Mouse (Mus musculus) T-helper 2 cell (primary cell): ENCODE results near the gene Rell1.

Experiments
- in situ Hi-C: fragments of 300-600 bp; cut with MboI, MseI; formaldehyde crosslinking; loops from one replicate; pipeline ENCODE4 v1.15.1; 2025; ENCODE audit warnings: high pct_unique_total_duplicates

Gene Rell1

DNA sequence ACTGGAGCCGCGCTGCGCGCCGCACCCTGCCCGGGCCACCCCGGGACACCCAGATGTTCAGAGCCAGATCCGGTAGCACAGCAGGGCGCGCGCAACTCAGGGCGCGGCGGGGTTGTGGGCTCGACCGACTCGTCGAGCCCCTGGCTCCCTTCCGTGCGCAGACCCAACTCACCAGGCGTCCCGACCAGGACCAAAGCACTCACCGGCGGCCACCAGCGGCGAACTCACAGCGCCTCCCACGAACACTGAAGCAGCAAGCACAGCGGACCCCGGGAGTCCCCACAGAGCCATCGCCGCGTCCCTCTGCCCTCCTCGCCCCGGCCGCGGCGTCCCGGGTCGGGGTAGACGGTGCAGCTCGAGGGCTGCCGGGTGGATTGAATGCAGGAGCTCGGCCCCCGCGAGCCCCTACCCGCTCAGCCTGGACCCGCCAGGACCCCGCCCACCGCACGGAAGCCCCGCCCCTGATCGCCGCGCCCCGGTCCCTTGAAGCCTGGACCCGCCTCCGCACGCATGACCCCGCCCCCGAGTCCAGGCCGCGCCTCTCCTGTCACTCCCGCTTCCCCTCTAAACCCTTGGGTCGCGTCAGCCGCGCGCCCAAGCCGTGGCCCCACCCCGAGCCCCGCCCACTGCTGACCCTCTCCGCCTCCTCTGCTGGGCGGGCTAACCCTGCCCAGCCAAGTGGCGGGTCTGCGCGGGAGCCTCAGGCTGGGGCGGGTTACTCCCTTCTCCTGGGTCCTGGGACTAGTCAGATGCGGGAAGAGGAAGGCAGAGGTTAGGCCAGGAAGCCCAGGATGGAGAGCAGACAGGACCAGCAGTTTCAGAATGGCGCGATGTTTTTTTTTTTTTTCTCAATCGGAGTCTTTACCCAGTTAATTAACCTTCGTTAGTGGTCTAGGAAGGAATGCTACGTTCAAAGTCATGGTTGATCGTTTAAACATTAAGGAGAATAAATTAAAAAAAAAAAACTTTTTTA lies at the start of gene Rell1:
Rell1 (minus strand) TSS at position 455 of the 973 bp plus-strand sequence.
- in situ Hi-C loops = loop anchor here (5.0 kb wide), 1 partner anchor 74 kb away; no protein-coding TSS in a partner anchor

DNA sequence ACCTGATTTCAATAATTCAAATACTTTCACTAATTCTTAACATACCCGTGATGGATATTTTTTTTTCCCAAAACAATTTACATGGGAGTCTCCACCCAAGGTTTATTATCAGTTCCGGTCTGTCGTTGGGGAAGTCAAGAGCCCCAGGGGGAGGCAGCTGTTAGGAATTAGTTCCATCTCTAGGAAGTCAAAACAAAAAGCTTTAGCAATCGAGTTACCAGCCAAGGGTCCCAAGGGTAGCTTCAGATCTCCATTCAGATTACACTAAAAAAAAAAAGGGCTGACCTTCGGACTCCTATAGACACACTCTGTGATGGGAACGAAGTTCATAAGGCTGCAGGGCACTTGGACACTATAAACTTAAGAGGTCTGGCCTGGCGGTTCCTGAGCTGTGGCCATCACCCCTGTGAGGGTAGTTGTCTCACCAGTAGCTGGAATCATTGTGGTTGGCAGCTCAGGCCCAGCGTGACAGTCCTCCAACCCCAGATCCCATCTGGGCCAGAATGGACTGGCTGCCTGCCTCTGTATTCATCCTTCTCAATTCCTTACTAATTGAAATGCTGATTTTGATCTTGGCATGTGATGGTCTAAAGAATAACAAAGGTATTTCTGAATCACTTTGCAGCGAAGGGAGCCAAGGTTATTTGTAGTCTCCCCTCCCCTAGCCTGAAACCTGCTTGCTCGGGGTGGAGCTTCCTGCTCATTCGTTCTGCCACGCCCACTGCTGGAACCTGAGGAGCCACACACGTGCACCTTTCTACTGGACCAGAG lies 44.1 kb upstream of the Rell1 start:
- in situ Hi-C loops = no loop called here

DNA sequence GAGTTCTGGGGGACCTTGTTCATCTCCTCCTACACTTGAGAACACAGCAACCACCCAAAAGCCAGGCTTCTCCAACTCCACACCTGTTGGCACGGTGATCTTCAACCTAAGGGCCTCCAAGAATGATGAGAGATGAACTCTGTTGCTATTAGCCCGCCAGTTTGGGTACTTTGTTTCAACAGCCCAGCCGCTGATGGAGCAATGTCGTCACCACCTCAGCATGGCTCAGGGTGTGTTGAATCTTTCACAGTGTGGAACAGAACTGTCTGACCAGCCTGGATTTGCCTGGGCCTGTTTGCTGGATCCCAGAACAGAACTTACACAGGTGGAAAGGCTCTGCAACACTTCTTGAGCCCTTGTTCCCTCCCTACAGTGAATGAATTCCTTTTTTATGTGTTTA lies 37.9 kb upstream of the Rell1 start:
- in situ Hi-C loops = no loop called here

DNA sequence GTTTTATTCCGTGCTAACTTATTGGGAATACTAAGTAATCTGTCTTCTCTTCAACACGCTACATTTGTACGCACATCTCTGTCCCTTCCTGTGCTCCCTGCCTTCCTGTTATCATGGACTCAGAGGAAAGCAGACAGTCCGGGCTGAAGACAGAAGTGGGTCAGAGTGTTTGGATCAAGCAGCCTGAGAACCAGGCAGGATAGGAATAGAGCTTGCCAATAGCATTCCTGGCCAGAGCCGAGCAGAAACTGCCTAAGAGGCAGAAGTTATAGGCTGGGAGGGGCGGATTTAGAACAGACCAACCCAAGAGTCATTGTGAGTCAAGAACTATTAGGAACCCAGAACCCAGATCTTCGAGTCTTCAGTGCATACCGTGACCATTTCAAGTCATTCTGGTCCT lies 34.6 kb upstream of the Rell1 start:
- in situ Hi-C loops = no loop called here

DNA sequence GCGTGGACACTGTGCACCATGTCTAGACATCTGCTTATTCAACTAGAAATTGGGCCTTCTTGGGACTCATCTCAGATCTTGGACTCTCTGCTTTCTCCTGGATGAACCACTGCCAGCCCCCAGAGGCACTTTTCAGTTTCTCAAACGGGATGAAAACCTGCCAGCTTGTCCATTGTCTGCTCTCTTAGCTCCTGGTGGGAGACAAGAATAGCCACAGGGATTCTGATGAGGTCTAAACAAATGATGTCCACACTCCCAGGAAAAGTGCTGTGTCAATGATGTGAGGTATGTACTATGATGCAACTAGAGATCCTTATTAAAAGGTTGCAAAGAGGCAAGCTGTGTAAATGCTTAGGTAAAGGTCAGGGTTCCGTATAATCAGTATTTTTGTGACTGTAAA lies 25.2 kb upstream of the Rell1 start:
- in situ Hi-C loops = no loop called here

DNA sequence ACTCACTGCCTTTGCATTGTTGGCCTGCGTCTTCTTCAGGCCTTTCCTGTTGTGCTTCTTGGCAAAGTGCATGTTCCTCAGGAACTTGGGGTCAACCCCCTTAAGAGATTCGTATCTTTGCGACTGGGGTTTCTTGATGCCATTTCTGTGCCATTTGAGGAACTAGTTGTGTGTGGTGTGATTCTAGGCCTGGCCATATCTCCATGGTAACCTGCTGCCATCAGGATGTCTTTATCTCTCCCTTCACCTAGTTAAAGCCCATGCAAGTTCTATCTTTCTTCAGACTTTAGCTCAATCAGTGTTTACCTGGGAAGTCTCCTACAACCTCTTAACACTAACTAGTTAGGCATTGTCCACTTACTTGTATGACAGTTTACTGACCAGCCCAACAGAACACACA lies 22.0 kb upstream of the Rell1 start:
- in situ Hi-C loops = no loop called here

DNA sequence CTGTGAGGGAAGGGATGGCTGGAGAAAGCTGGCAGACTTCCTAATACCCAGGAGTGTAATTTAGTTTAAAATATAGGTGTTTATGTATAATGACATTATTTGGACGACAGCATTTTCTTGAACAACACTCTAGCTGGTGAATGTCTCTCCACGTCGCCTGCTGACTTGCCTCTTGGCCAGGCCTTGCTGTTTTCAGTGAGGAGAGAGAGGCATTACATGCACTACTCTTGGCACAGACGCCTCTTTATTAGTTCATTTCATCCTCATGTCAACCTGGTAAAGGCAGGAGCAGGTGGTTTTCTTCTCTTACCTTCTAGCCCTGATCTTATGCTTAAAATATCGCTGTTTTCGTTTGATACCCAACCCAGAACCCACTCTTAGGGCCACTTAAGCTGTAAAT lies 17.6 kb upstream of the Rell1 start:
- in situ Hi-C loops = no loop called here

DNA sequence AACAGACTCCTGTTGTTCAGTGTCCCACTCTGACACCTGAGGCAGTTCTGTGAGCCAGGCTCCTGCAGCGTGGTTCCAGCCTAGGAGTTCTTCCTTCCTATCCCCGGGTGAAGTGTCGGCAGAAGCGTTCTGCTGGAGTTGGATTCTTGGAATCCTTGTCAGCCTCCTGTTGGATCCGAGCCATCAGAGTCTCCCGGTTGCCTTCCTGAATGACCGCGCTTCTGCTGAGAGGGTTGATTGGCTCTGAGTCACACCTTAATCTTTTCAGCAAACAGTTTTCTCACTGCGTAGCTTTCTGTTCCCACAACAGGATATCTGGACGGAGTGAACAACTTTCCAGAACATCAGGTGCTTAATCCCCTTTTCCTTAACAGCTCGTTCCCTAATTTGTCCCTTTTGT lies 13.6 kb upstream of the Rell1 start:
- in situ Hi-C loops = no loop called here

DNA sequence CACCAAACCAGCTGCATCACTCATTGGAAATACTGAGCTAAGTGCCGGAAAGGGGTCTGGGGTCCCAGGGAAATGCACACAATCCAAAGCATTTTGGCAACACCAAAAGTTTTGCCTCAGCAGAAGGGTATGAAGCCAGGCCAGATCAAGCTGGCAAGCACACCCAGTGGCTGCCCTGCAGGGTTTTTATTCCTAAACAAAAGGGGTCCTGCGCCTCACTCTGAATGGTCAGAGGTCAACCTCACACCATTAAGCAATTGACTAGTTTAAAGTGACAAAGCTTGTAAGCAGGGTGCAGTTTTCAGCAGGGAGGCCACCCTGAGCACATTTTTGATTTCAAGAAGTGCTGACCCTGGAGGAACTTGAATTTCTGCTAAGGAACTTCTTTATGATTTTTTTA lies 2.3 kb upstream of the Rell1 start:
- in situ Hi-C loops = no loop called here

DNA sequence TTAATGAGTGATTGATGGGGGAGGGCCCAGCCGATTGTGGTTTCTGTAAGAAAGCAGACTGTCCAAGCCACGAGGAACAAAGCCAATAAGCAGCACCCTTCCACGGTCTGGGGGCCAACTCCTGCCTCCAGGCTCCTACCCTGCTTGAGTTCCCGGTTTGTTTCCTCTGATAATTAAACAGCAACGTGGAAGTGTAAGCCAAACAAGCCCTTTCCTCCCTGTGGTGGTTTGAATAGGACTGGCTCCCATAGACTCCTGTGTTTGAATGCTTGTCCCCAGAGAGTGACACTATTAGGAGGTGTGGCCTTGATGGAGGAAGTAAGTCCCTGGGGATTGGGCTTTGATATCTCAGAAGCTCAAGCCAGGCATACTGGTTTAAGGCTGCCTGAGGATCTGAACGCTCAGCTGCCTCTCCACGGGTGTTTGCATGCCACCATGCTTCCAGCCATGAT lies 1.6 kb upstream of the Rell1 start:
- in situ Hi-C loops = no loop called here

DNA sequence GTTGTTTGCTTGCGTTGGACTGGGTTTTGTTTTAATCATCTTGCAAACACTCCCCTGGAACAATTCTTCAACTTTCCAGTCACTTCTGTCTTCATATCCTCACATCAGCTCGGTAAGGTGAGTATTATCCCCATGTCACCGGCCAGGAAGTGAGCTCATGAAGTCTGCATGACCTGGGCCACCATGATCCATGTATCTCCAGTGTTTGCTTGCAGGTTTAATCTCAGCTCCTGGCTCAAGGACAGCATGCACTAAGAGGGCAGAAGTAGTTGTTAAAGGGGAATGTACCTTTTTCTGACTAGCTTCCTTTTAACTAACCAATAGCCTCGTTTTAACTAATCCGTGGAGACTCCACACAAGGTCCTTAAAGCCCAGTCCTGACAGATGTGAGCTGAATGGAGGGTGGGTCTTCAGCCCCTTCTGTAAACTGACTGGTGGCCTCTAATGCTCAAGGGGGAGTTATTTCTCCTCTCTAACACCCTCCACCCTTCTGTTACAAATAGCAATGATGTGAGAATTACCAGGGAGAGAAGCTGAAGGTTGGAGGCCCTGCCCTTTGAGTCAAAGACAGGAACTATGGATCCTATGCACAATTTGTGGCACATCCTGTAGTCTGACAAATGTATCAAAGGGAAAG lies 897 bp upstream of the Rell1 start:
- in situ Hi-C loops = loop anchor here (5.0 kb wide), 1 partner anchor 73 kb away; no protein-coding TSS in a partner anchor

DNA sequence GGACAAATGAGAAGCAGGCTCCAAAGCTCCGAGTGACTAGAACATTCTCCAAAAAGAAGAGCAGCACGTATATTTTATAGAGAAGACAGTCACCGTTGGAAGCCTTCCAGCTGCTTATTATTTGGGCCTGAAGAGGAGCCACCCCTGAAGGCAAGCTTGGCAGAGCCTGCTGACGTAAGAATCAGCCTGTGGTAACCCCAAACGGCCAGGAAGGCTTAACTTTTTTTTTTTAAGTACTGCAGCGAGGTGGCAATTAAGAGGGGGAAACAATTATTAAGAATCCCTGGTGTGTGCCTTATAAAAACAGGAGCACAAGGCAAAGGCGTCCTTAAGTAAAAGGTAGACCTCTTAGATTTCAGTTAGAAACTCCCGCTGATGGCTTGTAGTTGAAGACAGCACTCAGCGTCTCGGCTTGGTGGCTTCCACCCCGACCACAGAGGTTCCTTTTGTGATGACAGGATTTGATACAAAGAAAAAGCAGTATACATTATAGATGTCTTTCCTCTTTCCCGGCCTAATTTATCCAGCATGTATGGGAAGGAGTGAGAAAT lies 1.0 kb downstream of the Rell1 start:
- in situ Hi-C loops = loop anchor here (5.0 kb wide), 1 partner anchor 75 kb away; no protein-coding TSS in a partner anchor

DNA sequence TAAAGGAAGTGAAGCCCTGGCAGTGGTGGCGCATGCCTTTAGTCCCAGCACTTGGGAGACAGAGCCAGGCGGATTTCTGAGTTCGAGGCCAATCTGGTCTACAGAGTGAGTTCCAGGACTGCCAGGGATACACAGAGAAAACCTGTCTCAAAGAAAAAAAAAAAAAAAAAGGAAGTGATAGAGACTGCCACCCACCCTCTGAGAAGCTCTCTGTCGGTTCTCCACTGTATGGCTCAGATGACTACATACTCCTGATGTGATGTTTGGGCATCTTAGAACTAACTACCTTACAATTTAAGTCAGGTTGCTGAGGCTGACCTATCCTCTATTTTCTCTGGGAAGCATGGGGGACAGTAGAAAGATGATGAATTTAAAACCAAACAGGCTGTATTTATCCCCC lies 2.3 kb downstream of the Rell1 start:
- in situ Hi-C loops = loop anchor here (5.0 kb wide), 1 partner anchor 76 kb away; no protein-coding TSS in a partner anchor

DNA sequence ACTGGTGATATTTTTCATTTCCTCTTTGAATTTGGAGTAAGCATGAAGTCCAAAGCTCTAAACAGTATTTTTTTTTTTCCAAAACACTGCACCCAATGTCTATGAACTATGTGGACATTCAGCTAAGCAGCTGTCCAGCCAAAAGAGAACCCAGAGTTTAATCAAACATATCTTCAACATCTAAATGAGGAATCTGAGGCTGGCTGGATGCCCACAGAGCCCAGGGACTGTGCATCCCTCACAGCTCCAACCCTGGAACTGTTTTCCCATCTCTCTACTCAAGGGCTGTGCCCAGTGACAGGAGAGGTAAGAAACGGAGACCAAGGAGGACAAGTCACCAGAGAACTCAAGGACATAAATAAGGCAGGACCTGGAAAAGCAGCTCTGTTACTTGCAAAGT lies 2.8 kb downstream of the Rell1 start:
- in situ Hi-C loops = loop anchor here (5.0 kb wide), 1 partner anchor 76 kb away; no protein-coding TSS in a partner anchor

DNA sequence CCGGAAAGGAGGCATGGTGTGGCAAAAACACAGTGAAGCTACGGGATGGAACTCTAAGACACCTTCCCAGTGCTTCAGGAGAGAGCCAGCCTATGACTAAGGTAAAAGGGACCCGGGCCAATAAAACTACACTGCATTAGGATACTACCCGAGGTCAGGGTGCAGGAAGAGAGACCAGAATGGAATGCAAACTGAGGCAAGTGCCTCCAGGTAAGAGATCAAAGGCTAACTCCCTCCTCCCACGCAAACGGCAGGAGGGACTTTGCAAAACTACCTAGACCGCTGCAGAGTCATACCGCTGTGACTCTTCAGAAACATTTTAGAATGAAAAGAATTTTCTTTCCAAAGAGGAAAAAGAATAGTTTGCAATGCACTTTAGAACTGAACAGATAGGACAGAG lies 4.1 kb downstream of the Rell1 start:
- in situ Hi-C loops = no loop called here

DNA sequence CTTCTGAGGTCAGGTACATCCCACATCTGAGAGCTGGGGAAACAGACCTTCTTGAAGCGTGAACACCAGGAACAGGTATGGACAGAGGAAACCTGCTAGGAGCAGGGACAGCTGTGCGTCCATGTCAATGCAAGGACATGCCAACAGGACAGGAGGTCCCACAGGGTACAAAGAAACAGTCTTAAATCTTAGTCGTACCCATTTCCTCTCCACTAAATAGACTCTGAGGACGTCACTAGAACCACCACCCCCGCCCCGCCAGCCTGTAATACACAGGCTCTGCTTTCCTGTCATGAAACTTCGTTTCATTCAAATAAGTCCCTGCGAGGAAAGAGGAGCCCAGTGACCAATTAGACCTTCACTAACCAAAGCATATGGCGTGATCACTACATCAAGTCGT lies 7.0 kb downstream of the Rell1 start:
- in situ Hi-C loops = no loop called here

DNA sequence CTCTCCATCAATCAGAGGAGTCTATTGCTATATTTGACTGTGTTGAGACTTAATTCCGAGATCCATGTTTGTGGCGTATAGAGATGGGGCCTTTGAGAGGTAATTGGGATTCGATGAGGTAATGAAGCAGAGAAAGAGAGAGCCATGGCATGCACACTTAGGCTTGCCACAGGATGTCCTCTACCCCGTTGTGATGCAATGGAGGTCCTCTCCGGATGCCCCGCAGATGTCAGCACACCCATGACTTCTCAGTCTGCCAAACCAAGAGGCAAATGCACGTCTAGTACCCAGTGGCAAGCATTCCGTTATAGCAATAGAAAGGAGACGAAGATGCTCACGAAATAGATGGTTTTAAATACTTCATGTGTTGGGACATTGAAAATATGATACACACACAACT lies 8.1 kb downstream of the Rell1 start:
- in situ Hi-C loops = no loop called here

DNA sequence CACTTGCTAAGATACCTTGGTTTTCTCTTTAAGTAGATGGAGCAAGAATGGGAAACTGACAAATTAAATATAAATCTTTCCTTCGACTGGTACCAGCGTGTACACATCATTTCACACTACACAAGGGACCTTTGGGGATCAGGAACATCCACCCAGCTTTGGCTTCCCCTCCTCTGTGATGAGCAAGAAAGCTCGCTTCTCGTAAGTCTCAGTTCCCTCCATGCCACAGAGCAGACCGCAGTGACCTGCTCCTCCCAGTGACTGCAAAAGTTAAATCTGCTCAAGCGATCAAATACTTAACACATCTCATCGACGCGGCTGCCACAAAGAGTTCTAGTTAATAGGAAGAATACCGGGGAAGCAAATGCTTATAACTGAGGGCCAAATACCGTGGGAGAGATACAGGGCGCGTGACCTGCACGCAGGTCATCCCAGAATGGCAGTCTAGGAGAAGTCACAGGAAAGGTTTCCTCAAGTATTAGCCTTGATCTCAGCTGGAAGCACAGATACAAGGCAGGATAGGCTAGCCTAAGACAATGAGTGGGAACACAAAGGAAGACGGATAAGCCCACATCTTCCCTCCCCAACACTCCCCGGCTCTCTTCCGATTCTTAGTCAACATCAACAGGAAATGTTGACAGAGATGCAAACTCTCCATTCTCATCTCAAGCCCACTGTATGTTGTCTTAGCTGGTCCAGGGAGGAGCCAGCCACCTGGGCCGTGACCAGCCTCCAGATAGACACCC lies 9.6 kb downstream of the Rell1 start:
- in situ Hi-C loops = no loop called here

DNA sequence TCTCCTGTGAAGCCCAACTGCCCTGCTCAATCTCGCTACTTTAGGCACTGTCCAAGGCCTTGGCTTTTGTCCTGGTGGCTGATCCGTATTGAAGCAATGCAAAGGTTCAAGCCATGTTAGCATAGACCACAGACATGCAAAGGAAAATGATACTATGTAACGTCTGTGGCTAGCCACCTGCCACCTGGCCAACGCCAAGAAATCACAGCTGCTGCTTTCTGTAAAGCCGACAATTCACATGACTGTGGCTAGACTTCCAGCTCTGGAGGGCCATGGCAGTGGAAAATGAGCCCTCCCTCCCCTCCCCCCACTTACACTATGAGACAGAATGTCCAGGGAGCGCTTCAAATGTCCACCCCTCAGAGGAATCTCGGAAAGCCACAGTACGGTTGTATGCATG lies 11.1 kb downstream of the Rell1 start:
- in situ Hi-C loops = no loop called here

DNA sequence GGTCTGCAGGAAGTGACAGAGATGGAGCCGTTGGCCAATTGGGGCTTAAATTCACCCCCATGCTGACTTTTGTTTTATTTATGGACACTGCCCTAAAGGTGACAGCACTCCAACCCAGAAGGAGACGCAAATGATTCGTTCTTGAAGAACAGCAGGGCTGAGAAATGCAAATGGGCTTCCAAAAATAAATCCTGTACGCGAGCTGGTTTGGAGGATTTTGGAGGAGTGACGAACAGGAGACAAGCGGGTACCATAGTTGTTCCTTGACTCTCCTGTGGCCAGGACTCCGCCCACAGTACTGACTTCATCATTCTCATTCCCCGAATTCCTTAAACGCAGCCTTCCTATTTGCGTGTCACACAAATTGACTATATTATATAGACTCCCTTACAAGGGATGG lies 12.3 kb downstream of the Rell1 start:
- in situ Hi-C loops = no loop called here
